Mouse (Mus musculus) stomach, embryonic 14.5 days (tissue): ENCODE results near the gene Galntl5. TPM values are rescaled to one million over a fixed set of nuclear protein-coding genes. Genes with fewer than 3 reads are reported as not detected.
"Not testable (repeated sequence)": the region's sequence is repeated elsewhere in the genome, so short reads cannot be mapped to it uniquely, and the experiment has no call there.

Source experiments
- ATAC-seq: fragments of 200-750 bp; cut with Nextera tagmentation; 2 replicates; pipeline ENCODE4 v1.8.0; 2017; ENCODE audit warnings: low read depth, moderate TSS enrichment; ENCODE audit not compliant: insufficient number of reproducible peaks, insufficient read depth, low FRiP score
- H3K27ac ChIP-seq: fragments of 300-500 bp; sonication (generic); 2 replicates; pipeline ENCODE4 v1.5.1; 2014; ENCODE audit warnings: mild to moderate bottlenecking, low read length, moderate library complexity, mixed read lengths
- H3K27me3 ChIP-seq: fragments of 300-500 bp; sonication (generic); 2 replicates; pipeline ENCODE4 v1.6.1; 2014; ENCODE audit warnings: low read length, control low read depth, mixed read lengths; ENCODE audit not compliant: control insufficient read depth, insufficient read depth
- H3K36me3 ChIP-seq: fragments of 300-500 bp; sonication (generic); 2 replicates; pipeline ENCODE4 v1.6.1; 2014; ENCODE audit warnings: mild to moderate bottlenecking, control low read depth, low read length, moderate library complexity, mixed read lengths; ENCODE audit not compliant: control insufficient read depth, insufficient read depth
- H3K4me1 ChIP-seq: fragments of 300-500 bp; sonication (generic); 2 replicates; pipeline ENCODE4 v1.6.1; 2014; ENCODE audit warnings: low read length, control low read depth, mixed read lengths; ENCODE audit not compliant: control insufficient read depth, insufficient read depth
- H3K4me2 ChIP-seq: fragments of 300-500 bp; sonication (generic); replicated peaks from 2 replicates; pipeline ENCODE4 v1.6.1; 2014; ENCODE audit warnings: low read depth, low read length, control low read depth
- H3K4me3 ChIP-seq: fragments of 300-500 bp; sonication (generic); 2 replicates; pipeline ENCODE4 v1.5.1; 2014; ENCODE audit warnings: low read depth, low read length, control low read depth
- H3K9ac ChIP-seq: fragments of 300-500 bp; sonication (generic); replicated peaks from 2 replicates; pipeline ENCODE4 v1.6.1; 2014; ENCODE audit warnings: low read depth, mild to moderate bottlenecking, control low read depth, low read length, moderate library complexity, mixed read lengths
- H3K9me3 ChIP-seq: fragments of 300-500 bp; sonication (generic); 2 replicates; pipeline ENCODE4 v1.6.1; 2016; ENCODE audit warnings: low read depth, low read length, control low read depth; ENCODE audit not compliant: control insufficient read depth
- WGBS: fragments of 180-500 bp; shearing (Covaris S2); extraction: QIAGEN DNeasy Blood & Tissue Kit; methylation state at CpG from one replicate; pipeline ENCODE4 v1.1.7; 2014; 5-methylcytosine and 5-hydroxymethylcytosine counted together
- polyA plus RNA-seq: library from polyadenylated mRNA; unstranded; fragments of >200 nt; fragmentation: Nextera tagmentation; extraction: Ambion mirVana; gene quantifications from 2 replicates; pipeline ENCODE4 v1.2.1, GENCODE M21; 2014

The Galntl5 gene
- polyA plus RNA-seq, 1 experiment from 2014 or later = not detected

DNA sequence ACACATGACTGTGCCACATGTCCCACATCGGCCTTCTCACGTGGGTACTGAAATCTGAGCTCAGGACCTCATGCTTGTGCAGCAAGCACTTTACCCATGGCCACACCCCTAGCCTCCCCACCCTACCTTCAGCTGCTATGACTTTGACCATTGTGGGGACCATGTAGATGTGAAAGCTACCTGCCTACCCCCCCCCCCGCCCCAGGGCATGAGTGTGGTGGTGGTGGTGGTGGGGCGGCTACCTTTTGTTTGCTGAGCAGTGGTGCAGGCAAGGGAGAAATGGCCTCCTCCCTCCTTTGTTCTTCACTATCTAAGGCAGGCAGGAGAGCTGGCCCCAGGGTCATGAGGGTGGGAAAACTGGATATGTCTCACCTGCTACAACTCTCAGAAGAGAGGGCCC, 18.3 kb upstream of the Galntl5 start:
- ATAC-seq = peak; percentile 81
- Histone ChIP-seq H3K4me3 (no peak overlapping the region), H3K9me3 (no peaks in the 10 kb centered on the region), H3K27ac (no peak overlapping the region), H3K4me2 (no peak overlapping the region), H3K36me3 (no peaks in the 10 kb centered on the region), H3K9ac (no peak overlapping the region), H3K27me3 (no peaks in the 10 kb centered on the region), H3K4me1 (no peaks in the 10 kb centered on the region)
- WGBS = 66% methylated on average over 4 of the region's 4 CpGs

DNA sequence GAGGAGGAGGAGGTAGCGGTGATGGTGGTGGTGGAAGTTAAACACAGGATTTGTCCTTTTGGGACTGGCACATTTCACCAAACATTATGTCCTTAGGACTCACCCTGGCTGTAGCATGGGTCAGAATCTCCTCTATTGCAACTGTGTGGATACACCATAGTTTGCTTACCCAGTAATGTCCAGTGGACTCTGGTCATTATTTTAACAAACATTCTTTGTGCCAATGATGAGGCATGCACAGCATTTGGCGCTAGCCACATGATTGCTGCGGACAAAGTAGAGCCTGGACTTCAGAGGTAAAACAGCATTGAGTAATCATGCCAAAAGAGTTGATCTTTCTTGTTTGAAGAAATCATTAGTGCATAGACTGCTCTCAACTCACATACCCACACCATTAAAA, 17.3 kb upstream of the Galntl5 start:
- whole genome bisulfite sequencing = 86% methylated on average over 3 of the region's 3 CpGs

DNA sequence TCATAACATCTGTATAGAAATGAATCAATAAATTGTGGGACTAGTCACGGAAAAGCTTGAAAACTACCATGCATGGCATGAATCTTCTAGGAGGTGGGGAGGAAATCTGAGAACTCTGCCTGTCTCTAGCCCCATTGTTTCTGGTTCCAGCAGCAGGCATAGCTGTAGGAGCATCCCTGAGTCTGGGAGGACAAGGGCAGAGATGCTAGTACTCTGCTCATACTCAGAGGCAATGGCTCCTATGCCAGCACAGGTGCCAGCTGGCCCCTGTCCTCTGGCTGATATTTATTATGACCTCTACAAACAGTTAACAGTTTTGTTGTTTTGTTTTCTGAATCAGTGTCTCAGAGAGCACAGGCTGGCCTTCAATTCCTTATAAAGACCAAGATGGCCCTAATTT, 16.9 kb upstream of the Galntl5 start:
- Histone ChIP-seq H3K9me3 (no peaks in the 10 kb centered on the region), H3K9ac (no peak overlapping the region), H3K4me3 (no peak overlapping the region), H3K27ac (no peak overlapping the region), H3K4me2 (no peak overlapping the region), H3K27me3 (no peaks in the 10 kb centered on the region), H3K4me1 (no peaks in the 10 kb centered on the region), H3K36me3 (no peaks in the 10 kb centered on the region)
- WGBS = 60% methylated on average over 1 of the region's 1 CpGs
- no peak for ATAC-seq

More for the DNA sequence above, 17.3 kb upstream of the Galntl5 start:
- Histone ChIP-seq H3K9me3 (no peaks in the 10 kb centered on the region), H3K27ac (no peak overlapping the region), H3K4me1 (no peaks in the 10 kb centered on the region), H3K36me3 (no peaks in the 10 kb centered on the region), H3K4me3 (no peak overlapping the region), H3K4me2 (no peak overlapping the region), H3K9ac (no peak overlapping the region), H3K27me3 (no peaks in the 10 kb centered on the region)
- no peak for ATAC-seq

DNA sequence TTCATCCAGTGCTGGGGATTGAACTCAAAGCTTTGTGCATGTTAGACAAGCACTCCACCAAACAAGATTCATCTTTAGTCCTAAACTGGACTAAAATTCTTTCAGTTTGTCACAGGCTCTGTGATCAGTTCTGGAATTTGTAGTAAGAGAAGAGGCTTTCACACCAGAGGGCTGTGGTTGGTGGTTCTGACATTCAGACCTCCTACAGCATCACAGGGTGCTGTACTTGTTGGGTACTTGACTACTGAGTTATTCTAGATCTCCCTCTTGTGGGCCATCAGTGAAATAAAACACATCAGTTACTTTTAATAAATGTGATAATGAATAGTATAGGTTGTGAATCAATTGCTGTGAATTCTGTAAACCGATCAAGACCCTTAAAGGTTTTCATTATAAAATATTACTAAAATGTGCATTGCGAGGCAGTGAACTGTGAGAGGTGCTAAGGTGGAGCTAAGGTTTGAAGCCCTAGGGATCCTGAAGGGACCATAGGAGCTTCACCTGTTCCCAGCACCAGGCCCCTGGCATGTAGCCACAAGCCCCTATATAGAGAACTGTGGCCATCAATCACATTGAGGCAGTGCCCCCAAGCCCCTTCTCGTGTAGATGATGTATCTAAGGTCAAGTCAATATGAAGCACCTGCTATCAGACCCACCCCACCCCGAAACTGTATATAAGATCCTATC, 16.0 kb upstream of the Galntl5 start:
- ATAC-seq = no peak
- H3K4me3 ChIP-seq = no peak overlapping the region
- H3K27me3 ChIP-seq = no peaks in the 10 kb centered on the region
- no peaks in the 10 kb centered on the region for H3K9me3 ChIP-seq
- no peaks in the 10 kb centered on the region for H3K4me1 ChIP-seq
- no peak overlapping the region for H3K4me2 ChIP-seq
- H3K36me3 ChIP-seq = no peaks in the 10 kb centered on the region
- no peak overlapping the region for H3K27ac ChIP-seq
- WGBS = 72% methylated on average over 4 of the region's 4 CpGs
- H3K9ac ChIP-seq = no peak overlapping the region

DNA sequence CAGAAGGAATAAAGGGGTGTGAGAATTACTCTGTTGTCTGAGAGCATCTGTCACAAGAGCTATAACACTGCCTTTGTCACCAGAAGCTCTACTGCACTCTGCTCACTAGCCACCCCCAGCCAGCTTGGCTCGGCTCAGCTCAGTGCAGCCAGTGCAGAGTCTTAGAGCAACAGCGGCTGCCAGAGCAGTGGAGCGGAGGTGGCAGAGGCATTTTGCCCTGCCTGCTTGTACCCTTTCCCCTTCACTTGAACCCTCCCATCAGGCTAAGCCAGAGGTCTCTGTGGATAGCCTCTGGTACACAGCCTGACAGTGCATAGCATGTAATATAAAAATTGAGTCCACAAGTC, 15.5 kb upstream of the Galntl5 start:
- H3K36me3 ChIP-seq = no peaks in the 10 kb centered on the region
- H3K27ac ChIP-seq = no peak overlapping the region
- H3K9me3 ChIP-seq = no peaks in the 10 kb centered on the region
- H3K4me1 ChIP-seq = no peaks in the 10 kb centered on the region
- no peak for ATAC-seq
- no peak overlapping the region for H3K4me3 ChIP-seq
- WGBS = 75% methylated on average over 3 of the region's 3 CpGs
- no peaks in the 10 kb centered on the region for H3K27me3 ChIP-seq
- H3K9ac ChIP-seq = no peak overlapping the region
- H3K4me2 ChIP-seq = no peak overlapping the region

DNA sequence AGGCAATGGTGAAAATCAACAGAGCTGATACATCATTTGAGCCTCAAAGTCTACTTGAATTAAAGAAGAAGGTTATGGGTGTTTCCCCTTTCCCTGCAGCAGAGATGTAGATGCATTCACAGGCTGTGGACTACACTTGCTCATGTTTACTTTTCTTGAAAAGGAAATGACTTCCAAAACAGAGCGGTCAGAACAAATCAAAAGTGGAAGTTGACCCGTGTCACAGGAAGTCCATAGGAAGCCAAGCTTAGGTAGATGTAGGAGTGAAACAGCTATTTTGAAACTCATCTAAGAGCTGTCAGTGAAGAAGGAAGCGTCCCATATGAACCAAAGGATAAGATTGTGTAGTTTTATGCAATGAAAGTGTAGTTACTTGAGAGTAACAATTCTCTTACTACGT, 14.6 kb upstream of the Galntl5 start:
- H3K4me3 ChIP-seq = no peak overlapping the region
- H3K4me1 ChIP-seq = no peaks in the 10 kb centered on the region
- H3K27ac ChIP-seq = no peak overlapping the region
- H3K36me3 ChIP-seq = no peaks in the 10 kb centered on the region
- H3K27me3 ChIP-seq = no peaks in the 10 kb centered on the region
- no peak overlapping the region for H3K9ac ChIP-seq
- ATAC-seq = no peak
- no peaks in the 10 kb centered on the region for H3K9me3 ChIP-seq
- 72% methylated on average over 4 of the region's 4 CpGs for WGBS
- no peak overlapping the region for H3K4me2 ChIP-seq

DNA sequence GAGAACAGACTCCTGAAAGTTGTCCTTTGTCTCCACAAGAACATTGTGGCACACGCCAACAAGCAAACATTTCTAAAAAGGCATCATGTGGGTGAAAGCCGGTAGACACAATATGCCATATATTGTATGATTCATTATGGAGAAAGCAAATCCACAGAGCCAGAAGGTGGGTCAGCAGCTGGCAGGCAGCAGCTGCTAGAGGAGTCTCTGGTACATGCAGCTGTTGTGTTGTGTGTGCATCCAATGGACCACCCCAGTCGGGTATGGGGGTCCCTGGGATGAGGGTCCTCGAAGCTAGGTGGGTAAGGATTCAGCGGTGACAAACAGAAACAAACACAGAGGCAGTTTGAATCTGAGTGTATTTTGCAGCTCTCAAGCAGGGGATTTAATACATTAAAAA, 3.3 kb upstream of the Galntl5 start:
- ATAC-seq, H3K4me3 ChIP-seq, H3K9me3 ChIP-seq, H3K36me3 ChIP-seq, H3K4me1 ChIP-seq, H3K9ac ChIP-seq, H3K27me3 ChIP-seq, H3K4me2 ChIP-seq, H3K27ac ChIP-seq: not testable (repeated sequence)
- WGBS = 88% methylated on average over 5 of the region's 5 CpGs

DNA sequence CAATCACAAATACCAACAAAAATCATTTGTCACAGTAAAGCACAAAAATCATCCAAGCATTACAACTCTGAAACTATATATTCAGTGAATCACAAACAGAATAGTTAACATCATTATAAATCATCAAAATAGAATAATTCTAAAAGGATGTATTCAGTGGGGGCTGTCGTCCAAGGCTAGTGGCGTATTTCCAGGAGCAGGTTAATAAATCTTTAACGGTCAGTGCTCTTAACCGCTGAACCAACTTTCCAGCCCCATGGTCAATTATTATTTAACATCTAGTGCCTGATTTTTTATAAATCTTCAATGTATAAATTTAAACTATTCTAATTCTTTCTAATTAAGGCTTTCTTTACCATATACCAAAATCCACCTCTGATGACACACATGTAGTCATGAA, 2.7 kb upstream of the Galntl5 start:
- not testable (repeated sequence) for H3K9me3 ChIP-seq, H3K4me2 ChIP-seq, H3K4me1 ChIP-seq, H3K27ac ChIP-seq, H3K27me3 ChIP-seq, H3K36me3 ChIP-seq, H3K9ac ChIP-seq, H3K4me3 ChIP-seq, ATAC-seq
- 79% methylated on average over 4 of the region's 4 CpGs for WGBS

DNA sequence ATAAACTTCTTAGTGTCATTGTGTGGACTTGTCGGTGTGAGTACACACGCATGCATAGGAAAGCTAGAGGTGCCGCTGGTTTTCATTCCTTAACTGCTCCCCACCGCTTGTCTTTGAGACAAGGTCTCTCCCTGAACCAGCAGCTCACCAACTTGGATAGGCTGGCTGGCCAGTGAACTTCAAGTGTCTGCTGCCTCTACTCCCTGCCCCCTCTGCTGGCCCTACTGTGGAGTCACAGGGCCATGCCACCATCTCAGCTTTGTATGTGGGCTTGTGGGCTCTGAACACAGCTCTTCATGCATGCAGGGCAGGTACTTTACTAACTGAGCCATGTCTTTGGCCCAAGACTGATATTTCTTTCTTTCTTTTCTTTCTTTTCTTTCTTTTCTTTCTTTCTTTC, 2.0 kb upstream of the Galntl5 start:
- H3K36me3 ChIP-seq = no peaks in the 10 kb centered on the region
- H3K9ac ChIP-seq = no peak overlapping the region
- H3K4me3 ChIP-seq = no peak overlapping the region
- H3K4me2 ChIP-seq = no peak overlapping the region
- H3K9me3 ChIP-seq = no peaks in the 10 kb centered on the region
- no peak overlapping the region for H3K27ac ChIP-seq
- ATAC-seq = no peak
- 89% methylated on average over 4 of the region's 4 CpGs for WGBS
- H3K27me3 ChIP-seq = no peaks in the 10 kb centered on the region
- no peaks in the 10 kb centered on the region for H3K4me1 ChIP-seq
